Mouse (Mus musculus): ENCODE results near the gene Tnrc6c.

DNA sequence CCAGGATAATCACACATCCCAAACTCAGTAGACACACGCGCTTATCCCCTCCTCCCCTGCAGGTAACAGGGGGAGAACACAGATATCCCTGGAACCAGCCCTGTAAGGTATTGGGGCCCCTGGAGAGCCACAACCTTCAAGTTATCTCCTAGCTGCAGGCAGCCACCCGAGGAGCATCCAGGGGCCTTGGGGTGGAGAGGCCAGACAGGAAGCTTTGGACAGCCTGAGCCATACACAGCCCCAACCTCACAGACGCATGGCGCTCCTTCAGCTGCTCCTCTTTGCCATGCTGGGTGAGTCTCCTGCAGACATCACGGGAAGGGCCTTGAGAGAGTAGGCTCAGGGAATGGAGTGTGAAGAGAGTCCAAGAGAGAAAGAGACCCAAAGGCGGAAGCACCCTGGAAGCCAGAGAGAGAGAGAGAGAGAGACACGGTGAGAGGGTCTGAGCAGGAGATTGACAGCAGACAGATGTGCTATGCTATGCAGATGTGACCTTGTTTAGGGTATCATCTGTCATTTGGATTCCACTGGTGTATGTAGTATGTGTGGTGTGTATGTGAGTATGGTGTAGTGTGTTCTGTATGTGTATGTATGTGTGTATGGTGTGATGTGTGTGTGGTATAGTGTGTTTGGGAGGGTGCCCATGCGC lies 143.5 kb downstream of the Tnrc6c start, which contains the start of gene 6030468B19Rik:
- TF ChIP-seq CTCF (IDR thresholded peaks at IDR 0.05; ENCODE audit: low read depth) (no peak), EP300 (optimal IDR thresholded peaks at IDR 0.05) (no peak)
